Mouse (Mus musculus) embryonic facial prominence, embryonic 13.5 days (tissue): ENCODE data around the gene Ap1ar. TPM values are rescaled to one million over a fixed set of nuclear protein-coding genes. Genes with fewer than 3 reads are reported as not detected.
A peak's percentile ranks its signal among the peaks of the same experiment; 100 is the strongest.

Experiments
- ATAC-seq: fragments of 200-750 bp; cut with Nextera tagmentation; 2 replicates; pipeline ENCODE4 v1.8.0; 2017; ENCODE audit warnings: low read depth; ENCODE audit not compliant: insufficient number of reproducible peaks, insufficient read depth, low FRiP score, low TSS enrichment
- H3K27ac ChIP-seq: fragments of 300-500 bp; sonication (generic); 2 replicates; pipeline ENCODE4 v1.5.1; 2015; ENCODE audit warnings: moderate library complexity, mild to moderate bottlenecking, inconsistent platforms
- H3K27me3 ChIP-seq: fragments of 300-500 bp; sonication (generic); 2 replicates; pipeline ENCODE4 v1.6.1; 2015; ENCODE audit warnings: mild to moderate bottlenecking, inconsistent platforms
- H3K36me3 ChIP-seq: fragments of 300-500 bp; sonication (generic); 2 replicates; pipeline ENCODE4 v1.6.1; 2015; ENCODE audit warnings: mild to moderate bottlenecking, inconsistent platforms
- H3K4me1 ChIP-seq: fragments of 300-500 bp; sonication (generic); 2 replicates; pipeline ENCODE4 v1.6.1; 2015; ENCODE audit warnings: inconsistent platforms
- H3K4me2 ChIP-seq: fragments of 300-500 bp; sonication (generic); 2 replicates; pipeline ENCODE4 v1.6.1; 2015; ENCODE audit warnings: moderate library complexity, mild to moderate bottlenecking, inconsistent platforms
- H3K4me3 ChIP-seq: fragments of 300-500 bp; sonication (generic); 2 replicates; pipeline ENCODE4 v1.5.1; 2015; ENCODE audit warnings: mild to moderate bottlenecking, inconsistent platforms
- H3K9ac ChIP-seq: fragments of 300-500 bp; sonication (generic); 2 replicates; pipeline ENCODE4 v1.6.1; 2015; ENCODE audit warnings: mild to moderate bottlenecking, inconsistent platforms
- H3K9me3 ChIP-seq: fragments of 300-500 bp; sonication (generic); 2 replicates; pipeline ENCODE4 v1.6.1; 2016; ENCODE audit warnings: inconsistent platforms
- WGBS: fragments of 180-500 bp; shearing (Covaris S2); methylation state at CpG from one replicate; pipeline ENCODE4 v1.1.7; 2015; ENCODE audit warnings: mixed read lengths; 5-methylcytosine and 5-hydroxymethylcytosine counted together
- polyA plus RNA-seq: library from polyadenylated mRNA; unstranded; fragments of >200 nt; fragmentation: Nextera tagmentation; extraction: Ambion mirVana; gene quantifications from 2 replicates; pipeline ENCODE4 v1.2.1, GENCODE M21; 2015

Ap1ar gene
- polyA plus RNA-seq, 1 experiment from 2014 or later, result 55.4 TPM

DNA sequence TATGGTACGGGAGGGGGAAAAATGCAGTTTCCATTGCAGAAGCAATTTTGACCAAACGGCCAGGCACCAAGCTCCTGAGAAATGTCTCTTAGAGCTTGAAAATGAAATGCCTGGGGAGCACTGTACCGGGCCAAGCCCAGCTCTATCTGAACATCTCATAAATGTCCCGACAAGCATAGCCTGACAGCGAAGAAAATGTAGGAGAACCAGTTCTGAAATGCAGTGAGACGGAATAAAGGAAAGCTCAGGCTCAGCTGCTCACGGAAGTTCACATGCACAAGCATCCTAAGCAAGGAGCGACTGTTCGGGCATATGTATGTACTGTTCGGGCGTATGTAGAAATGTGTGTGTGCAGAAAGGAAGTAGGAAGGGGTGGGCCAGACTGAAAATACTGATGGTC is 24.0 kb upstream of the Ap1ar start:
- 80% methylated on average over 11 of the region's 11 CpGs for WGBS
- Histone ChIP-seq H3K9ac (no peak overlapping the region), H3K27me3 (no peaks in the 10 kb centered on the region), H3K27ac (peak overlapping the region; percentile 51), H3K4me2 (no peak overlapping the region), H3K9me3 (no peaks in the 10 kb centered on the region), H3K4me1 (no peaks in the 10 kb centered on the region), H3K36me3 (no peaks in the 10 kb centered on the region), H3K4me3 (no peak overlapping the region)
- no peak for ATAC-seq

DNA sequence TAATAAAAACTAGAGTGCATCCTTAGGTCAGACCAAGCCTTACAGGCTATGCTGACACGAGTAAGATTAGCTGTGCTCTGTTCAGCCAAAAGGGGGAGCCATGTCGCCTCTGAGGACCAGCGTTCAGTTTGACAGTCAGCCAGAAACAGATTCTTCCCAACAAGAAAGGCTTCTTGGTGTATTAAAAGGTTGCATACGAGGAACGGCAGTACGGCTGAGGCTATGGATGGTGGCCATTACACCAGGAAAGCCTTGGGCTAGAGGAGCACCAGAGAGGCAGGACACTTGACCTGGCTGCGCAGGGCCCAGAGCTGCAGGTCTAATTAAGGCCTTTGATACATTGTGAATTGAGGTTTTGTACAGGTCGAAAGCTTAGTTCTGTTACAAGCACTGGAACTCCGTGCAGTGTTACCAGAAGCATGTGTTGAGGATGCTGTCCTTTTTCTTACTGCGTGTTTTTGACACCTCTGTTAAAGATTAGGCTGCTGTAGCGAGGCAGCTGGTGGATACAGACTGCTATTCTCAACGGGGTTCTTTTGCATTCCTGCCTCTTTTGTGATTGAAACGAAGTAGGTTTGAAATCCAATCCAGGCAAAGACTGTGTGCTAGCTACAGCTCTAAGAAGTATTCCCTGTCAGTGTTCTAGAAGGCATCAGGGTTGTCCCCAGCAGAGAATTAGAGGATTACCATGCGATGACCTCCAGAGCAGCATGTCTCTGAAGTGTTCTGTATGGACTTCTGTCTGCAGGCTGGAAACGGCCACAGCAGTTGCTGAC is 16.3 kb upstream of the Ap1ar start:
- no peak for ATAC-seq
- no peak overlapping the region for H3K9ac ChIP-seq
- H3K27ac ChIP-seq, result no peak overlapping the region
- no peaks in the 10 kb centered on the region for H3K4me1 ChIP-seq
- H3K27me3 ChIP-seq, result no peaks in the 10 kb centered on the region
- H3K4me3 ChIP-seq, result no peak overlapping the region
- peak overlapping the region; percentile 34; the same call in 1 of the 2 replicates for H3K4me2 ChIP-seq
- no peaks in the 10 kb centered on the region for H3K9me3 ChIP-seq
- H3K36me3 ChIP-seq, result no peaks in the 10 kb centered on the region
- 15% methylated on average over 15 of the region's 15 CpGs for WGBS

DNA sequence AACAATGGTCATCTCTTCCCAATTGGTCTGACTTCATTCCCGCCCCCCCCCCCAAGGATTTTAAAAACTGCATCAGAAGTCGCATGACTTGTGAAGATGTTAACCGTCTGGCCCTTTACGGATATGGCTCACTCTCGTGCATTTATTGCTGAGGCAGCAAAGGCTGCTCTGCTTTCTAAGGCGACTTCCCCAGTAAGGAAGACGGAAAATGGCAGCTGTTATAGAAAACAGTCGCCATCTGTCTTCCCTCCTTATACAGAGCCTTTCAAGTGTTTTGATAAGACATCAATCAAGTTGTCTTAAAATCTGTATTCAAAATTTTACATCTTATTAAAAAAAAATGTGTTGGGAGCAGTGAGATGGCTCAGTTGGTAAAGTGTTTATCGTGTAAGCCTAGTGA is 15.4 kb upstream of the Ap1ar start:
- Histone ChIP-seq H3K27me3 (no peaks in the 10 kb centered on the region), H3K27ac (no peak overlapping the region), H3K36me3 (no peaks in the 10 kb centered on the region), H3K4me2 (no peak overlapping the region), H3K4me1 (no peaks in the 10 kb centered on the region), H3K9ac (no peak overlapping the region), H3K9me3 (no peaks in the 10 kb centered on the region), H3K4me3 (no peak overlapping the region)
- no peak for ATAC-seq
- 79% methylated on average over 9 of the region's 9 CpGs for WGBS

DNA sequence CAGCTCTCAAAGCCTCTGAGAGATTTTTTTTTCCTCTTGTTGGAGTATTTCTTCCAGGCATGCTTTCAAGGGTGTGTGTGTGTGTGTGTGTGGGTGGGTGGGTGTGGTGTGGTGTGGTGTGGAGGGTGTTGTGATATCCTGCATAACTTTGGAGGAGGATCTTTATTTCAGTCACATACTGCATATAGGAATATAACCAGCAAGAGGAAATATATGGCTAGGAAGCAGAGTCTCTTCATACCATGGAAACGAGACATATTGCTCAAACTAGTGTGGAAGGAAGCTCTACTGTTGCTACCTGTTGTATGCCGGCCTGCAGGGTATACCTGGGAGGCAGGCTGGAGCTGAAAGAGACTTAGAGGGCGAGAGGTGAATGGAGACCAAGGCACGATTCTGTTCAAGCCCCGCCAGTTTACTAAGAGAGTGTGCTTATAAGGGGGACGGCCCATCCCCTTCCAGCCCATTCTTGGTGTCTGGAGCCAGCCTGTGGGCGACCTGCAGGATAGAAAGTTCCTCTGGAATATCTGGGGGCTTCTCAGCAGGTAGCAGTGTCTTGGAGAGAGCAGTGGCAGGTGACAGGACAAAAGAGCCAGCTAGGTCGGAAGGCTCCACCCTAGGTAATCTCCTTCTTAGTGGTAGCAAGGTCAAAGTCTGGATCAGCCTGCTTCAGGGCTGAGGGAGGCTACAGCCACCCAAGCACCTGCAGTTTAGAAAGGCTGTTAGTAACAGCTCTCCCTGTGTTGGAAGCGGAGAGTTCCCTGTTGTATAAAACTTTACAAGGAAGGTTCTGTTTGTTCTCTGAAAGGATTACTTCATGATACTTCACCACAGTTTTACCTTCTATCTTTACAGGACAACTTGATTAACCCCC is 13.7 kb upstream of the Ap1ar start:
- Histone ChIP-seq H3K9ac (no peak overlapping the region), H3K4me3 (no peak overlapping the region), H3K27ac (no peak overlapping the region), H3K4me2 (no peak overlapping the region), H3K4me1 (no peaks in the 10 kb centered on the region), H3K36me3 (no peaks in the 10 kb centered on the region), H3K9me3 (peaks cover 3% of the 10 kb centered on the region; the same call in 1 of the 2 replicates), H3K27me3 (no peaks in the 10 kb centered on the region)
- WGBS, result 54% methylated on average over 9 of the region's 9 CpGs
- no peak for ATAC-seq

DNA sequence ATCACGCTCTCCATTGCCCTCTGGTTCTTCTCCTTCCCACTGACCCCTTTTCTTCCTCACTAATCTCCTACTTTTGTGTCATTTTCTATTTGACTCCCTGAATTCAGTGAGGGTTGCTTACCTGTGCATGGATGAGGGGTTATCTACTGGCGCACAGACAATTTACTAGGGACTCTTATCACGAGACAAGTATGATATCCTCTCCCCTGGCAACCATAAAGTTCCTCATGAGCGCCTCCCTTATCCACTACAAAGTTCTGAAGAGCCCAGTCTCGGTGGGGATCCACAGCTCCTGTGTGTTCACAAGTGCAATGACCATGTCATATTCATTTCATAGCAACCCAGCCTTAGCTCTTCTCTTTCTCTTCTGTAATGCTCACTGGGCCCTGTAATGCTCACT is 12.6 kb upstream of the Ap1ar start:
- Histone ChIP-seq H3K4me3 (no peak overlapping the region), H3K27ac (no peak overlapping the region), H3K9me3 (peaks cover 5% of the 10 kb centered on the region; the same call in 1 of the 2 replicates), H3K9ac (no peak overlapping the region), H3K4me1 (no peaks in the 10 kb centered on the region), H3K36me3 (no peaks in the 10 kb centered on the region), H3K4me2 (no peak overlapping the region), H3K27me3 (no peaks in the 10 kb centered on the region)
- ATAC-seq, result no peak
- 83% methylated on average over 5 of the region's 5 CpGs for WGBS

DNA sequence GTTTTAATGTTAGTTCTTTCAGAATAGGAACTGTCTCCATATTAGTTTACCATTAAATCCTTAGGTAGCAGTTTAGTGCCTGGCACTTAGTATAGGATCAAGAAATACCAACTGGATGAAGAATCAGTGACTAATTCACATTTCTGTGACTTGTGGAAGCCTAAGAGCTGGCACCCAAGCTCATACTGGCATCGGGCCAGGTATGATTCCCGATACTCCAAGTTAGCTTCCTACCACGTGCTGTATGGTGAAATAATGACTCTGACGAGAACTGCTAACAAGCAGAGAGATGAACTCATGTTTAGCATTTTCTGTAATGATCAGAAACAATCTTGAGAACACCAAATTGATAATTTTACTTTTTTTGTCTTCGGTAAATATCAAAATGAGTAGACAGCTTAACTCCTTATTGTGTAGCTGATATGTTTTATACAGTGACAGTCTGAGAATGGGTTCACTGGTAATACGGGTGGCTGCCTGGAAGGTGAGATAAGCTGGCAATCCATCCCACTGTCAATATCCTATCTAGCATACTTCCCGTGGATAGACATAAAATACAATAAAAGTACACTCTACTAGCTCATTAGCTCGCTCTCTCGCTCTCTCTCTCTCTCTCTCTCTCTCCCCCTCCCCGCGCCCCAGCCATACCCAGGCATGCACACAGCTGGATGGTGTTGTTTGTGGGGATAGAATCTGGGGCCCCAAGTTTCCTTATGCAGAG is 10.9 kb upstream of the Ap1ar start:
- no peak overlapping the region for H3K4me3 ChIP-seq
- no peaks in the 10 kb centered on the region for H3K36me3 ChIP-seq
- H3K27me3 ChIP-seq, result no peaks in the 10 kb centered on the region
- no peak overlapping the region for H3K9ac ChIP-seq
- no peaks in the 10 kb centered on the region for H3K4me1 ChIP-seq
- no peak overlapping the region for H3K27ac ChIP-seq
- 78% methylated on average over 11 of the region's 11 CpGs for WGBS
- no peak for ATAC-seq
- peaks cover 5% of the 10 kb centered on the region; the same call in 1 of the 2 replicates for H3K9me3 ChIP-seq
- no peak overlapping the region for H3K4me2 ChIP-seq

DNA sequence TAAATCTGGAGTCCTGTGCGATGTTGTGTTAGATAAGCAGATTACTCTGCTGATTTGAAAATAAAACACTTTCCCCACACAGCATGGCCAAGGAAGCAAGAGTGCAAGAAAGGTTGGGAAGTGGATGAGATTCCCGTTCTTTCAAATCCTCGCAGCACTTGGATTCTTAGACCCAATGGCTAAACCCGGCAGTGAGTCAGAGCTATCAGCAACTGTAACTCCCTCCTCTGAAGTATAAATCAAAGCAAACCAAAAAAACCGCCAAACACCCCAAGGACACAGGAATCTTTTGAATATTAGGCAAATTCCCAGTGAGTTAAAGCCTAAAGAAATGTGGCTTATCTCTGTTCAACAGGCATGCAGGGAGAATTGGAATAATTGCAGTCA is 6.6 kb upstream of the Ap1ar start:
- no peak overlapping the region for H3K4me2 ChIP-seq
- no peak for ATAC-seq
- H3K27me3 ChIP-seq, result no peaks in the 10 kb centered on the region
- peaks cover 5% of the 10 kb centered on the region; the same call in 1 of the 2 replicates for H3K9me3 ChIP-seq
- H3K9ac ChIP-seq, result no peak overlapping the region
- no peak overlapping the region for H3K4me3 ChIP-seq
- H3K36me3 ChIP-seq, result no peaks in the 10 kb centered on the region
- 74% methylated on average over 5 of the region's 5 CpGs for WGBS
- H3K27ac ChIP-seq, result no peak overlapping the region
- H3K4me1 ChIP-seq, result peaks cover 3% of the 10 kb centered on the region; the same call in 1 of the 2 replicates

DNA sequence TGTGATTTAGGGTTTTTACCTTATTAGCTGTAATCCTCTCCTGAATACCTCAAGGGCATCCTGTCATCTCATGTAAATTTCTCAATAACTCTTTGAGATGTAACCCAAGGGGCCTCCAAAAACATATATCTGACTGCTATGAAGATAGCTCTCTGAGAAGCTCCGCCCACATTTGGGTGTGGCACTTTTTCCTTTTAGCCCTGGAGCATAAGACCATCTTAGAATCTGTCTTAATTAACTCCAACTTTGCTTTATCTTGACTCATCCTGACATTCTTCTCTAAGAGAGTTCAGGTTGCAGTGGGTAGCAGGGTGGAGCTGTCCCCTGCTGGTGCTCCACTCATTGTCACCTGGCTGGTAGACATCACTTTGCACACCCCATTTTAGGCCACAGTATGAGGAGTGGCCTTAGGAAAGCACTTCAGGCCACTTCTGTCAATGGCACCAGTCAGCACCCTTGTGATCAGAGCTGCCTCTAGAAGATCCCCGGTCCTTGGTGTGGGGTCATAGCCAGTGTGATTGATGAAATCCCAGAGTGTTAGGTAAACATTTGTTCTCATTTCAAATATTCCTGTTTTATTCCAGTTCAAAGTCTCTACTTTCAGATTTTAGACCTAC is 6.1 kb upstream of the Ap1ar start:
- H3K27me3 ChIP-seq, result no peaks in the 10 kb centered on the region
- WGBS, result 82% methylated on average over 2 of the region's 2 CpGs
- 0 out of 2 replicates have a peak, but pooled peaks have one; percentile 32 for ATAC-seq
- H3K27ac ChIP-seq, result no peak overlapping the region
- H3K9ac ChIP-seq, result no peak overlapping the region
- no peak overlapping the region for H3K4me3 ChIP-seq
- peaks cover 4% of the 10 kb centered on the region for H3K4me1 ChIP-seq
- H3K9me3 ChIP-seq, result peaks cover 5% of the 10 kb centered on the region; the same call in 1 of the 2 replicates
- H3K4me2 ChIP-seq, result no peak overlapping the region
- H3K36me3 ChIP-seq, result no peaks in the 10 kb centered on the region

DNA sequence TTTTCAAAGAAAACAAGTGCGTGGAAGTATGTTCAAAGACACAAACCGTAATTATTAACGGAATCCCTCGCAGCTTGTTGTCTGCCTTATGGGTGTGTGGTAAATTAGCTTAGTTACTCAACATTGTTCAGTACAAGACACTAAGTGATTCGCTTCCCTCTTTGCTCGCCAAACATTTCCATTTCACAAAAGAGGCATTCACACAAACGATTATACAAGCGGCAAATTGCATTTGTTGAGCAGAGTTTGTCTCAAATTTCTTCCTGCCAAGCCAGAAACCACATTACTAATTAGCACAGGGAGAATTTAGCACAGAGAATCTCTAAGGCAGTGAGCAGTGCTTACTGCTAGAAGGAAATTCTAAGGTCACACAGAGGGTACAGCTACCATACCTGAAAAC is 4.6 kb upstream of the Ap1ar start:
- Histone ChIP-seq H3K27me3 (no peaks in the 10 kb centered on the region), H3K36me3 (no peaks in the 10 kb centered on the region), H3K9me3 (peaks cover 5% of the 10 kb centered on the region; the same call in 1 of the 2 replicates), H3K4me2 (no peak overlapping the region), H3K9ac (no peak overlapping the region), H3K4me1 (peaks cover 10% of the 10 kb centered on the region), H3K4me3 (no peak overlapping the region), H3K27ac (no peak overlapping the region)
- ATAC-seq, result no peak
- WGBS, result 56% methylated on average over 8 of the region's 8 CpGs

DNA sequence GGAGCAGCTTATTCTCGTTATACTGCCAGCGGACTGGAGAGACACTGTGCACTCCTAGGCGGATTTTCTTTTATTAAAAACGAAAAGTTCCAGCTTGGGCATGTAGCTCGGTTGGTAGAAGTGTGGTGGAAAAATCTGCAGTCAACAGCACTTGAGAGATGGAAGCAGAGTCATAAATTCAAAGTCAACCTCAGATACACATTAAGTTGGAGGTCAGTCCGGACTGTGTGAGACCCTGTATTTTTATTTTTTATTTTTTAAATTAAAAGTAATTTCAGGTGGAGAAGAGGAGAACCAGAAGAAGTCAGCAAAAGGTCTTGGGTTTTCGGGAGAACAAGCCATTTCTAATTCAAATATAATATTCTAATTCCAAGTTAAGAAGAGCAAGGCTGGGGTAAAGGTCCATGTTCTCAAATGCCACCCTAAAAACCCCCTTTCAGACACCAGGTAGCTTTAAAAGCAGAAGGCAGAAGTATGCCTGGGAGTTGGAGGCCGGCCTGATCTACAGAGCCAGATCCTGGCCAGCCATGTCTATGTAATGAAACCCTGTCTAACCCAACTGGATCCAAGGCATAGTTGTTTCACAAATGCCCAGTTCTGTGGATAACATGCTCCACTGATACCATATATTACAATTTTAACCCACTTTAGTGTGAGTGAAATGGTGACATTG is 785 bp upstream of the Ap1ar start:
- peak overlapping the region; percentile 95 for H3K27ac ChIP-seq
- H3K9ac ChIP-seq, result peak overlapping the region; percentile 92
- no peak for ATAC-seq
- H3K4me1 ChIP-seq, result peaks cover 26% of the 10 kb centered on the region
- WGBS, result 31% methylated on average over 8 of the region's 8 CpGs
- H3K4me2 ChIP-seq, result peak overlapping the region; percentile 84
- H3K27me3 ChIP-seq, result no peaks in the 10 kb centered on the region
- H3K9me3 ChIP-seq, result no peaks in the 10 kb centered on the region
- peak overlapping the region; percentile 84 for H3K4me3 ChIP-seq
- H3K36me3 ChIP-seq, result no peaks in the 10 kb centered on the region

DNA sequence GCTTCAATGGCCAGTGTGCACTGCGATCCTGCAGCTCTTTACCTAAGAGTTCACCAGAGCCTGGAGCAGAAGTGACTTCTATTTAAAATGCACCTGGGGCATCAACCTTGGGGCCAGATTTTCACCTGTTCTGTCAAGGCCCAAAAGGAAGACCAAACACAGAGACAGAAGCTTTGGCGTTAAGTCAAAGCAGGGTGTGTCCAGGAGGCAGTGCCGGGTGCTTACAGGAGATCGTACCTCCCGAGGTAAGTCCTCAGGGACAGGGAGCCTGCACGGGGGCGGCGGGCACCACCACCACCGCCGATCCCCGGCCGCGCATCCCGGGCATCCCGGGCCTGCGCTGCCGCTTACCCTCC is 547 bp downstream of the Ap1ar start:
- Histone ChIP-seq H3K4me1 (peaks cover 23% of the 10 kb centered on the region), H3K4me3 (peak overlapping the region; percentile 84), H3K9me3 (no peaks in the 10 kb centered on the region), H3K4me2 (peak overlapping the region; percentile 84), H3K27ac (peak overlapping the region; percentile 95), H3K27me3 (no peaks in the 10 kb centered on the region), H3K9ac (peak overlapping the region; percentile 92), H3K36me3 (no peaks in the 10 kb centered on the region)
- WGBS, result under 1% methylated on average over 17 of the region's 17 CpGs
- ATAC-seq, result no peak; the same call in 1 of the 2 replicates
